In genomic region chr2:79456575-79457349, GRCm38 (mm10) we compare ENCODE assay signal across 8 mouse cellular contexts. TPM values are rescaled to one million over a fixed set of nuclear protein-coding genes. Genes with fewer than 3 reads are reported as not detected.
DNase-seq lines count a peak whose midpoint lies in the region; ATAC-seq and TF ChIP-seq lines count a peak whose summit lies in the region.

Gene Neurod1, minus strand, starts transcription at chr2:79456751.
Gene Cerkl, minus strand, starts transcription at chr2:79456785.

- no peak within 1 kb of the TSS for H3K27ac ChIP-seq in lung, embryonic 15.5 days
- no peak within 1 kb of the TSS for H3K27ac ChIP-seq in embryonic facial prominence, embryonic 12.5 days
- H3K27ac ChIP-seq in stomach, postnatal 0 days (replicated peaks), result no peak within 1 kb of the TSS

- peaks cover 77% of the 10 kb centered on the region for H3K27me3 ChIP-seq in lung, embryonic 15.5 days
- peaks cover 72% of the 10 kb centered on the region for H3K27me3 ChIP-seq in embryonic facial prominence, embryonic 12.5 days
- H3K27me3 ChIP-seq in stomach, postnatal 0 days (ENCODE audit: control insufficient read depth, insufficient read depth, low read length), result peaks cover 37% of the 10 kb centered on the region

- ATAC-seq in lung, embryonic 15.5 days (ENCODE audit: borderline replicate concordance, extremely low read depth, low FRiP score, low TSS enrichment), result peak; percentile 46; the same call in 1 of the 2 replicates
- peak; percentile 65 for ATAC-seq in embryonic facial prominence, embryonic 12.5 days (ENCODE audit: insufficient number of reproducible peaks, insufficient read depth, low FRiP score, low TSS enrichment)
- ATAC-seq in stomach, postnatal 0 days (ENCODE audit: low FRiP score, low TSS enrichment), result 0 out of 2 replicates have a peak, but pooled peaks have one; percentile 47

- 2% methylated on average over 41 of the region's 42 CpGs for WGBS in lung, embryonic 15.5 days
- WGBS in lung, adult 2 months, result 2% methylated on average over 42 of the region's 42 CpGs
- WGBS in embryonic facial prominence, embryonic 12.5 days, result under 1% methylated on average over 40 of the region's 42 CpGs
- 1% methylated on average over 39 of the region's 42 CpGs for WGBS in stomach, postnatal 0 days

- DNase-seq in lung, adult 2 months, result no peak
- peak; percentile 63 to 84 for DNase-seq in layer of hippocampus, adult 18-20 months (ENCODE audit: low spot score in 2 of 2)
- DNase-seq in mesoderm, embryonic 11.5 days (ENCODE audit: low read depth, low spot score), result peak; percentile 87
- DNase-seq in stomach, postnatal 0 days (ENCODE audit: low spot score), result peak; percentile 24
- no peak for DNase-seq in spleen, postnatal 4 days (ENCODE audit: low spot score in 2 of 2)
- DNase-seq in urinary bladder, postnatal 4 days (ENCODE audit: low spot score in 2 of 2), result no peak

- TF ChIP-seq POLR2A in lung, adult 2 months (IDR thresholded peaks at IDR 0.05; ENCODE audit: borderline replicate concordance, extremely low read depth, low read depth, low read length), result no peak

- H3K36me3 ChIP-seq in lung, embryonic 15.5 days, result no peaks in the 10 kb centered on the region
- H3K36me3 ChIP-seq in embryonic facial prominence, embryonic 12.5 days, result no peaks in the 10 kb centered on the region
- no peaks in the 10 kb centered on the region for H3K36me3 ChIP-seq in stomach, postnatal 0 days (ENCODE audit: control insufficient read depth, insufficient read depth, low read length)

- no peak for TF ChIP-seq EP300 in stomach, postnatal 0 days (optimal IDR thresholded peaks at IDR 0.05)

- peak within 1 kb of the TSS; percentile 57 for H3K4me2 ChIP-seq in lung, embryonic 15.5 days
- H3K4me2 ChIP-seq in embryonic facial prominence, embryonic 12.5 days (replicated peaks), result peak within 1 kb of the TSS; percentile 61
- peak within 1 kb of the TSS; percentile 38 for H3K4me2 ChIP-seq in stomach, postnatal 0 days (replicated peaks; ENCODE audit: low read depth)

- H3K9ac ChIP-seq in lung, embryonic 15.5 days, result no peak within 1 kb of the TSS
- 0 out of 2 replicates have a peak within 1 kb of the TSS, but pooled peaks have one; percentile 15 for H3K9ac ChIP-seq in embryonic facial prominence, embryonic 12.5 days
- H3K9ac ChIP-seq in stomach, postnatal 0 days (ENCODE audit: low read length), result no peak within 1 kb of the TSS

- peaks cover 8% of the 10 kb centered on the region; the same call in 1 of the 2 replicates for H3K4me1 ChIP-seq in lung, embryonic 15.5 days
- no peaks in the 10 kb centered on the region for H3K4me1 ChIP-seq in lung, adult 2 months (ENCODE audit: control insufficient read depth, insufficient read depth, low read length)
- H3K4me1 ChIP-seq in embryonic facial prominence, embryonic 12.5 days, result 0 out of 2 replicates have a peak, but pooled peaks cover 6% of the 10 kb centered on the region
- no peaks in the 10 kb centered on the region for H3K4me1 ChIP-seq in stomach, postnatal 0 days (replicated peaks; ENCODE audit: control insufficient read depth, insufficient read depth)

- peak within 1 kb of the TSS; percentile 24 for H3K4me3 ChIP-seq in lung, embryonic 15.5 days
- H3K4me3 ChIP-seq in lung, adult 2 months (replicated peaks; ENCODE audit: extremely low read depth, low read depth, low read length), result no peak within 1 kb of the TSS
- peak within 1 kb of the TSS; percentile 36 for H3K4me3 ChIP-seq in embryonic facial prominence, embryonic 12.5 days
- H3K4me3 ChIP-seq in stomach, postnatal 0 days (ENCODE audit: low read depth, low read length), result peak within 1 kb of the TSS; percentile 17; the same call in 1 of the 2 replicates

- H3K9me3 ChIP-seq in lung, embryonic 15.5 days, result no peaks in the 10 kb centered on the region
- H3K9me3 ChIP-seq in embryonic facial prominence, embryonic 12.5 days, result no peaks in the 10 kb centered on the region
- no peaks in the 10 kb centered on the region for H3K9me3 ChIP-seq in stomach, postnatal 0 days (ENCODE audit: control insufficient read depth, low read length)

- TF ChIP-seq CTCF in lung, adult 2 months (IDR thresholded peaks at IDR 0.05; ENCODE audit: insufficient read depth, low read length), result no peak
- no peak for TF ChIP-seq CTCF in stomach, postnatal 0 days (IDR thresholded peaks at IDR 0.05; ENCODE audit: low read depth)

RNA-seq across cellular contexts. Expression of gene Neurod1, which starts in this region (rescaled TPM):
- polyA plus RNA-seq in lung, embryonic 15.5 days (2015; fragmentation: Nextera tagmentation; extraction: Ambion mirVana), result not detected in 2 replicates
- polyA plus RNA-seq in lung, adult 2 months (2012; rRNA removed), result not detected in 2 replicates
- polyA plus RNA-seq in embryonic facial prominence, embryonic 12.5 days (2016; fragmentation: Nextera tagmentation; extraction: Ambion mirVana), result 17.3 and 19.1 TPM in 2 replicates
- total RNA-seq in layer of hippocampus, adult 18-20 months (2021), result 10 to 100 TPM; 29.4 to 30.7 TPM
- 0.61 and 0.68 TPM in 2 replicates for polyA plus RNA-seq in stomach, postnatal 0 days (2015; fragmentation: Nextera tagmentation; extraction: Ambion mirVana)

RNA-seq across cellular contexts. Expression of gene Cerkl, which starts in this region (rescaled TPM):
- 0.10 and 0.30 TPM in 2 replicates for polyA plus RNA-seq in lung, embryonic 15.5 days (2015; fragmentation: Nextera tagmentation; extraction: Ambion mirVana)
- 1.1 and 1.2 TPM in 2 replicates for polyA plus RNA-seq in lung, adult 2 months (2012; rRNA removed)
- 2.0 and 2.3 TPM in 2 replicates for polyA plus RNA-seq in embryonic facial prominence, embryonic 12.5 days (2016; fragmentation: Nextera tagmentation; extraction: Ambion mirVana)
- 1 to 10 TPM; 7.8 to 8.4 TPM for total RNA-seq in layer of hippocampus, adult 18-20 months (2021)
- 0.67 and 1.2 TPM in 2 replicates for polyA plus RNA-seq in stomach, postnatal 0 days (2015; fragmentation: Nextera tagmentation; extraction: Ambion mirVana)

Comparison
In these comparisons a context has a peak if more than half of its experiments do, and no peak if none do; other contexts are left out.
1. RNA of gene Neurod1 (polyA plus RNA-seq): 17.3 to 19.1 TPM in embryonic facial prominence, embryonic 12.5 days; 0.61 to 0.68 TPM in stomach, postnatal 0 days, not detected in lung, embryonic 15.5 days and not detected in lung, adult 2 months; every median in the first group is over 10 times any median in the second.
2. Peak in ATAC-seq, H3K4me3 ChIP-seq and H3K4me2 ChIP-seq in lung, embryonic 15.5 days; RNA of the genes that start here not detected or under 1 TPM.
3. DNase-seq: peak in layer of hippocampus, adult 18-20 months (2 of 2), mesoderm, embryonic 11.5 days (single experiment) and stomach, postnatal 0 days (single experiment); none in lung, adult 2 months (single experiment), spleen, postnatal 4 days (0 of 2) and urinary bladder, postnatal 4 days (0 of 2).
4. Peak in every context shown above with its lines, with median percentiles within 50 percentile points of each other: ATAC-seq and H3K4me2 ChIP-seq.